Mouse (Mus musculus) hindbrain, embryonic 13.5 days (tissue): ENCODE results near the gene Hnrnpr. TPM values are rescaled to one million over a fixed set of nuclear protein-coding genes. Genes with fewer than 3 reads are reported as not detected.

Experiments
- ATAC-seq: fragments of 200-750 bp; cut with Nextera tagmentation; 2 replicates; pipeline ENCODE4 v1.8.0; 2017; ENCODE audit warnings: moderate TSS enrichment; ENCODE audit not compliant: low FRiP score
- H3K27ac ChIP-seq: fragments of 300-500 bp; sonication (generic); 2 replicates; pipeline ENCODE4 v1.5.1; 2015; ENCODE audit warnings: inconsistent platforms, mild to moderate bottlenecking, moderate library complexity
- H3K27me3 ChIP-seq: fragments of 300-500 bp; sonication (generic); 2 replicates; pipeline ENCODE4 v1.6.1; 2015; ENCODE audit warnings: mild to moderate bottlenecking, inconsistent platforms
- H3K36me3 ChIP-seq: fragments of 300-500 bp; sonication (generic); 2 replicates; pipeline ENCODE4 v1.6.1; 2015; ENCODE audit warnings: mild to moderate bottlenecking, inconsistent platforms
- H3K4me1 ChIP-seq: fragments of 300-500 bp; sonication (generic); replicated peaks from 2 replicates; pipeline ENCODE4 v1.6.1; 2015; ENCODE audit warnings: inconsistent platforms
- H3K4me2 ChIP-seq: fragments of 300-500 bp; sonication (generic); 2 replicates; pipeline ENCODE4 v1.6.1; 2015; ENCODE audit warnings: inconsistent platforms, mild to moderate bottlenecking, moderate library complexity
- H3K4me3 ChIP-seq: fragments of 300-500 bp; sonication (generic); 2 replicates; pipeline ENCODE4 v1.5.1; 2015; ENCODE audit warnings: mild to moderate bottlenecking, inconsistent platforms
- H3K9ac ChIP-seq: fragments of 300-500 bp; sonication (generic); 2 replicates; pipeline ENCODE4 v1.6.1; 2015; ENCODE audit warnings: mild to moderate bottlenecking, inconsistent platforms
- H3K9me3 ChIP-seq: fragments of 300-500 bp; sonication (generic); 2 replicates; pipeline ENCODE4 v1.6.1; 2016; ENCODE audit warnings: inconsistent platforms
- WGBS: fragments of 180-500 bp; shearing (Covaris S2); methylation state at CpG from one replicate; pipeline ENCODE4 v1.1.7; 2015; 5-methylcytosine and 5-hydroxymethylcytosine counted together
- polyA plus RNA-seq: library from polyadenylated mRNA; unstranded; fragments of >200 nt; fragmentation: Nextera tagmentation; extraction: Ambion mirVana; gene quantifications from 2 replicates; pipeline ENCODE4 v1.2.1, GENCODE M21; 2015

Hnrnpr gene
- polyA plus RNA-seq, 1 experiment from 2014 or later, result 234 TPM

GRCm38 (mm10) chr4:136284891-136285290 lies 25.9 kb upstream of the Hnrnpr start:
- peak overlapping the region; percentile 95 for H3K27ac ChIP-seq
- peak overlapping the region; percentile 73 for H3K4me3 ChIP-seq
- peaks cover 8% of the 10 kb centered on the region; the same call in 1 of the 2 replicates for H3K9me3 ChIP-seq
- H3K27me3 ChIP-seq, result peaks cover 22% of the 10 kb centered on the region
- 33% methylated on average over 6 of the region's 6 CpGs for WGBS
- peaks cover 50% of the 10 kb centered on the region for H3K4me1 ChIP-seq
- peaks cover 26% of the 10 kb centered on the region for H3K36me3 ChIP-seq
- ATAC-seq, result 0 out of 2 replicates have a peak, but pooled peaks have one; percentile 3
- peak overlapping the region; percentile 88 for H3K9ac ChIP-seq
- peak overlapping the region; percentile 87 for H3K4me2 ChIP-seq

- Histone ChIP-seq H3K9ac (peak overlapping the region; percentile 88), H3K4me1 (peaks cover 54% of the 10 kb centered on the region), H3K9me3 (peaks cover 8% of the 10 kb centered on the region; the same call in 1 of the 2 replicates), H3K27ac (peak overlapping the region; percentile 95), H3K4me2 (peak overlapping the region; percentile 87), H3K4me3 (peak overlapping the region; percentile 73), H3K36me3 (peaks cover 31% of the 10 kb centered on the region), H3K27me3 (peaks cover 27% of the 10 kb centered on the region)
- peak; percentile 94 for ATAC-seq
- WGBS, result under 1% methylated on average over 25 of the region's 25 CpGs
Measured at GRCm38 (mm10) chr4:136285348-136285810, 25.4 kb upstream of the Hnrnpr start.

GRCm38 (mm10) chr4:136285811-136286371 lies 24.9 kb upstream of the Hnrnpr start:
- peaks cover 36% of the 10 kb centered on the region for H3K36me3 ChIP-seq
- peaks cover 8% of the 10 kb centered on the region; the same call in 1 of the 2 replicates for H3K9me3 ChIP-seq
- peak overlapping the region; percentile 88 for H3K9ac ChIP-seq
- H3K27me3 ChIP-seq, result peaks cover 28% of the 10 kb centered on the region
- peak; percentile 94 for ATAC-seq
- peak overlapping the region; percentile 87 for H3K4me2 ChIP-seq
- peaks cover 60% of the 10 kb centered on the region for H3K4me1 ChIP-seq
- peak overlapping the region; percentile 95 for H3K27ac ChIP-seq
- H3K4me3 ChIP-seq, result peak overlapping the region; percentile 73
- under 1% methylated on average over 29 of the region's 29 CpGs for WGBS

- peaks cover 73% of the 10 kb centered on the region for H3K36me3 ChIP-seq
- peak overlapping the region; percentile 2; the same call in 1 of the 2 replicates for H3K4me3 ChIP-seq
Measured at GRCm38 (mm10) chr4:136289918-136290780, 20.6 kb upstream of the Hnrnpr start.

GRCm38 (mm10) chr4:136290781-136291595 lies 19.8 kb upstream of the Hnrnpr start:
- Histone ChIP-seq H3K4me1 (peaks cover 43% of the 10 kb centered on the region), H3K4me3 (peak overlapping the region; percentile 2; the same call in 1 of the 2 replicates), H3K36me3 (peaks cover 74% of the 10 kb centered on the region), H3K27me3 (peaks cover 26% of the 10 kb centered on the region), H3K4me2 (peak overlapping the region; percentile 33), H3K9me3 (peaks cover 8% of the 10 kb centered on the region; the same call in 1 of the 2 replicates), H3K27ac (no peak overlapping the region), H3K9ac (peak overlapping the region; percentile 61)
- 30% methylated on average over 39 of the region's 39 CpGs for WGBS
- ATAC-seq, result no peak

More at GRCm38 (mm10) chr4:136289918-136290780, 20.6 kb upstream of the Hnrnpr start:
- no peak for ATAC-seq
- Histone ChIP-seq H3K27ac (no peak overlapping the region), H3K9me3 (peaks cover 8% of the 10 kb centered on the region; the same call in 1 of the 2 replicates), H3K4me2 (peak overlapping the region; percentile 33), H3K27me3 (peaks cover 26% of the 10 kb centered on the region), H3K4me1 (peaks cover 43% of the 10 kb centered on the region), H3K9ac (peak overlapping the region; percentile 61)
- 25% methylated on average over 66 of the region's 66 CpGs for whole genome bisulfite sequencing

- 91% methylated on average over 6 of the region's 6 CpGs for WGBS
- Histone ChIP-seq H3K9ac (0 out of 2 replicates have a peak overlapping the region, but pooled peaks have one; percentile 4), H3K4me2 (no peak overlapping the region), H3K36me3 (peaks cover 80% of the 10 kb centered on the region), H3K4me1 (peaks cover 38% of the 10 kb centered on the region), H3K27ac (no peak overlapping the region), H3K4me3 (no peak overlapping the region), H3K9me3 (peaks cover 8% of the 10 kb centered on the region; the same call in 1 of the 2 replicates), H3K27me3 (peaks cover 26% of the 10 kb centered on the region)
- ATAC-seq, result no peak
Measured at GRCm38 (mm10) chr4:136291692-136292091, 19.1 kb upstream of the Hnrnpr start.

- H3K27ac ChIP-seq, result no peak overlapping the region
- WGBS, result 70% methylated on average over 7 of the region's 7 CpGs
- no peak overlapping the region for H3K4me2 ChIP-seq
- peaks cover 10% of the 10 kb centered on the region for H3K4me1 ChIP-seq
- no peak for ATAC-seq
- no peak overlapping the region for H3K9ac ChIP-seq
- peaks cover 50% of the 10 kb centered on the region for H3K36me3 ChIP-seq
- no peaks in the 10 kb centered on the region for H3K27me3 ChIP-seq
- no peaks in the 10 kb centered on the region for H3K9me3 ChIP-seq
- H3K4me3 ChIP-seq, result no peak overlapping the region
Measured at GRCm38 (mm10) chr4:136295941-136296340, 14.8 kb upstream of the Hnrnpr start.

GRCm38 (mm10) chr4:136302462-136302861 lies 8.3 kb upstream of the Hnrnpr start:
- no peak for ATAC-seq
- Histone ChIP-seq H3K4me1 (no peaks in the 10 kb centered on the region), H3K27ac (no peak overlapping the region), H3K9me3 (no peaks in the 10 kb centered on the region), H3K4me3 (no peak overlapping the region), H3K27me3 (no peaks in the 10 kb centered on the region), H3K36me3 (peaks cover 3% of the 10 kb centered on the region; the same call in 1 of the 2 replicates), H3K4me2 (no peak overlapping the region), H3K9ac (no peak overlapping the region)
- WGBS, result 85% methylated on average over 4 of the region's 4 CpGs

- Histone ChIP-seq H3K9me3 (no peaks in the 10 kb centered on the region), H3K27ac (no peak overlapping the region), H3K4me2 (no peak overlapping the region), H3K27me3 (no peaks in the 10 kb centered on the region), H3K36me3 (peaks cover under 1% of the 10 kb centered on the region; the same call in 1 of the 2 replicates), H3K4me3 (no peak overlapping the region), H3K4me1 (peaks cover under 1% of the 10 kb centered on the region), H3K9ac (no peak overlapping the region)
- 49% methylated on average over 2 of the region's 2 CpGs for WGBS
- no peak for ATAC-seq
Measured at GRCm38 (mm10) chr4:136304181-136304580, 6.6 kb upstream of the Hnrnpr start.

GRCm38 (mm10) chr4:136308355-136308754 lies 2.4 kb upstream of the Hnrnpr start:
- Histone ChIP-seq H3K27me3 (no peaks in the 10 kb centered on the region), H3K36me3 (no peaks in the 10 kb centered on the region), H3K4me3 (no peak overlapping the region), H3K4me1 (peaks cover 22% of the 10 kb centered on the region), H3K4me2 (no peak overlapping the region), H3K9me3 (no peaks in the 10 kb centered on the region), H3K9ac (no peak overlapping the region), H3K27ac (no peak overlapping the region)
- no peak for ATAC-seq
- 54% methylated on average over 2 of the region's 2 CpGs for WGBS

GRCm38 (mm10) chr4:136309780-136310179 lies 962 bp upstream of the Hnrnpr start:
- Histone ChIP-seq H3K9ac (peak overlapping the region; percentile 78), H3K27me3 (no peaks in the 10 kb centered on the region), H3K4me1 (peaks cover 34% of the 10 kb centered on the region), H3K9me3 (no peaks in the 10 kb centered on the region), H3K4me3 (peak overlapping the region; percentile 100), H3K36me3 (no peaks in the 10 kb centered on the region), H3K4me2 (peak overlapping the region; percentile 71), H3K27ac (peak overlapping the region; percentile 99)
- ATAC-seq, result no peak
- WGBS, result 10% methylated on average over 11 of the region's 11 CpGs
